Mouse (Mus musculus): ENCODE results near the gene Kcnma1.

- TF ChIP-seq CTCF (IDR thresholded peaks at IDR 0.05; ENCODE audit: control insufficient read depth, insufficient read depth, low read length) (no peak), POLR2A (IDR thresholded peaks at IDR 0.05; ENCODE audit: borderline replicate concordance, control insufficient read depth, low read depth, low read length) (no peak)
Measured at GRCm38 (mm10) chr14:23848529-23849141, 165.7 kb downstream of the Kcnma1 start.
